Mouse (Mus musculus) myocyte (in vitro differentiated cells): ENCODE measurements around the gene Syce1l.

Source experiments
- CEBPB ChIP-seq: IDR thresholded peaks from 2 replicates; pipeline ENCODE4 v1.6.1; 2011; ENCODE audit warnings: mild to moderate bottlenecking, moderate library complexity; ENCODE audit not compliant: poor library complexity, insufficient read depth, severe bottlenecking
- E2F4 ChIP-seq: IDR thresholded peaks from one replicate; pipeline ENCODE4 v1.6.1; 2011; ENCODE audit warnings: mild to moderate bottlenecking, control low read depth, moderate library complexity; ENCODE audit not compliant: insufficient read depth
- MAX ChIP-seq: IDR thresholded peaks from one replicate; pipeline ENCODE4 v1.6.1; 2011; ENCODE audit warnings: low read depth, mild to moderate bottlenecking, control low read depth
- MYOD1 ChIP-seq, 3 experiments: IDR thresholded peaks; one replicate each; pipeline ENCODE4 v1.6.1; 2011; ENCODE audit warnings: control low read depth in 2 of 3, low read depth in 2 of 3, mild to moderate bottlenecking in 2 of 3, moderate library complexity in 1 of 3; ENCODE audit not compliant: insufficient read length in 2 of 3, control insufficient read depth in 1 of 3
- MYOG ChIP-seq, 3 experiments: IDR thresholded peaks; one replicate each; pipeline ENCODE4 v1.6.1; 2011; ENCODE audit warnings: control low read depth in 2 of 3, low read depth in 2 of 3, mild to moderate bottlenecking in 2 of 3; ENCODE audit not compliant: insufficient read length in 2 of 3, control insufficient read depth in 1 of 3, insufficient read depth in 1 of 3
- POLR2A ChIP-seq: IDR thresholded peaks from one replicate; pipeline ENCODE4 v1.6.1; 2011; ENCODE audit warnings: low read depth, mild to moderate bottlenecking, control low read depth, moderate library complexity; ENCODE audit not compliant: insufficient read length
- POLR2AphosphoS2 ChIP-seq: IDR thresholded peaks from one replicate; pipeline ENCODE4 v1.6.1; 2011; ENCODE audit warnings: low read depth, control low read depth; ENCODE audit not compliant: insufficient read length
- REST ChIP-seq: IDR thresholded peaks from one replicate; pipeline ENCODE4 v1.6.1; 2011; ENCODE audit warnings: mild to moderate bottlenecking, control low read depth, moderate library complexity; ENCODE audit not compliant: insufficient read depth, insufficient read length
- TCF12 ChIP-seq: IDR thresholded peaks from one replicate; pipeline ENCODE4 v1.6.1; 2011; ENCODE audit warnings: mild to moderate bottlenecking, control low read depth; ENCODE audit not compliant: poor library complexity, insufficient read depth, severe bottlenecking
- TCF3 ChIP-seq: IDR thresholded peaks from one replicate; pipeline ENCODE4 v1.6.1; 2011; ENCODE audit warnings: low read depth, control low read depth; ENCODE audit not compliant: insufficient read length
- USF1 ChIP-seq: IDR thresholded peaks from one replicate; pipeline ENCODE4 v1.6.1; 2011; ENCODE audit warnings: low read depth, mild to moderate bottlenecking, control low read depth, moderate library complexity

DNA sequence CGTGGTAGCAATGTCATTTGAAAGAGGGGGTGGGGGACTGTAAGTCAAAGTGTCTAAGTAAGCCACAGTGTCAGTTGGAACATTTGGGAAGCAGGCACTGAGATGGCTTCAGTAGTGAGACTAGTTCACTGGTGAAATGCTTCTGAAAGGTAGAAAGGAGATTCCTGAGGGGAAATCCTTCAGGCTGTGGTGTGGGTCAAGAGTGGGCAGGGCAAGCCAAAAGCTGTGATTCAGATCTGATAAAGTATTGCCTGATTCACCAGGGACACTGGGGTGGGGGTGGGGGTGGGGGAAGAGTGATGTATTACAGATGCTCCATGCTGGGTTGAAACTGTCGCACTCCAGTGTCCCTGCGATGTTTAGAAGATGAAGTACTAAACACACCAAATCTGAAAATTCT lies 31.6 kb downstream of the Syce1l start:
- no peak for TF ChIP-seq POLR2A
- TF ChIP-seq MAX, result no peak
- no peak for TF ChIP-seq MYOD1 (IDR thresholded peaks at IDR 0.05; ENCODE audit: control insufficient read depth in 1 of 3, insufficient read length in 2 of 3, low read depth in 2 of 3)
- TF ChIP-seq USF1, result no peak
- no peak for TF ChIP-seq MYOG (IDR thresholded peaks at IDR 0.05; ENCODE audit: control insufficient read depth in 1 of 3, insufficient read depth in 1 of 3, insufficient read length in 2 of 3, low read depth in 2 of 3)
- TF ChIP-seq CEBPB, result no peak
- no peak for TF ChIP-seq E2F4
- TF ChIP-seq TCF12, result no peak
- no peak for TF ChIP-seq REST
- TF ChIP-seq TCF3, result no peak
- TF ChIP-seq POLR2AphosphoS2, result no peak
